Mouse (Mus musculus): ENCODE results near the gene Foxd3. TPM values are rescaled to one million over a fixed set of nuclear protein-coding genes. Genes with fewer than 3 reads are reported as not detected.

The Foxd3 gene
- polyA plus RNA-seq, 1 experiment from 2014 or later = 0.05 TPM

GRCm38 (mm10) chr4:99656605-99657429, 718 bp downstream of the Foxd3 start:
- Histone ChIP-seq H3K4me1 (replicated peaks; ENCODE audit: insufficient read depth, low read length) (peaks cover 12% of the 10 kb centered on the region; the same call in 1 of the 2 replicates), H3K4me3 (replicated peaks; ENCODE audit: low read depth, low read length) (peak overlapping the region; percentile 31), H3K9ac (ENCODE audit: low read depth, low read length) (no peak overlapping the region), H3K27me3 (ENCODE audit: insufficient read depth, low read length) (peaks cover 77% of the 10 kb centered on the region), H3K4me2 (ENCODE audit: low read length) (peak overlapping the region; percentile 46), H3K27ac (no peak overlapping the region), H3K9me3 (replicated peaks; ENCODE audit: low read length) (no peaks in the 10 kb centered on the region), H3K36me3 (ENCODE audit: insufficient read depth, low read length) (no peaks in the 10 kb centered on the region)
- ATAC-seq (replicated peaks; ENCODE audit: low FRiP score, low read depth) (no peak), DNase-seq (ENCODE audit: low spot score) (no peak)
- no peak for TF ChIP-seq CTCF (IDR thresholded peaks at IDR 0.05; ENCODE audit: low read depth)
- WGBS = under 1% methylated on average over 90 of the region's 92 CpGs

- Histone ChIP-seq H3K36me3 (ENCODE audit: insufficient read depth, low read length) (no peaks in the 10 kb centered on the region), H3K27ac (no peak overlapping the region), H3K4me1 (replicated peaks; ENCODE audit: insufficient read depth, low read length) (peaks cover 12% of the 10 kb centered on the region; the same call in 1 of the 2 replicates), H3K27me3 (ENCODE audit: insufficient read depth, low read length) (peaks cover 76% of the 10 kb centered on the region), H3K4me3 (replicated peaks; ENCODE audit: low read depth, low read length) (peak overlapping the region; percentile 31), H3K4me2 (ENCODE audit: low read length) (peak overlapping the region; percentile 46), H3K9ac (ENCODE audit: low read depth, low read length) (no peak overlapping the region), H3K9me3 (replicated peaks; ENCODE audit: low read length) (no peaks in the 10 kb centered on the region)
- under 1% methylated on average over 60 of the region's 62 CpGs for WGBS
- TF ChIP-seq CTCF (IDR thresholded peaks at IDR 0.05; ENCODE audit: low read depth) = no peak
- ATAC-seq (replicated peaks; ENCODE audit: low FRiP score, low read depth) (no peak), DNase-seq (ENCODE audit: low spot score) (no peak)
These were observed 1.3 kb downstream of the Foxd3 start for GRCm38 (mm10) chr4:99657430-99657820.

GRCm38 (mm10) chr4:99657831-99658470, 1.9 kb downstream of the Foxd3 start:
- Histone ChIP-seq H3K27me3 (ENCODE audit: insufficient read depth, low read length) (peaks cover 75% of the 10 kb centered on the region), H3K4me3 (replicated peaks; ENCODE audit: low read depth, low read length) (peak overlapping the region; percentile 31), H3K4me1 (replicated peaks; ENCODE audit: insufficient read depth, low read length) (peaks cover 12% of the 10 kb centered on the region; the same call in 1 of the 2 replicates), H3K9ac (ENCODE audit: low read depth, low read length) (no peak overlapping the region), H3K4me2 (ENCODE audit: low read length) (peak overlapping the region; percentile 46), H3K36me3 (ENCODE audit: insufficient read depth, low read length) (no peaks in the 10 kb centered on the region), H3K27ac (no peak overlapping the region), H3K9me3 (replicated peaks; ENCODE audit: low read length) (no peaks in the 10 kb centered on the region)
- ATAC-seq (replicated peaks; ENCODE audit: low FRiP score, low read depth) (0 out of 2 replicates have a peak, but pooled peaks have one; percentile 22), DNase-seq (ENCODE audit: low spot score) (no peak)
- under 1% methylated on average over 35 of the region's 41 CpGs for WGBS
- TF ChIP-seq CTCF (IDR thresholded peaks at IDR 0.05; ENCODE audit: low read depth) = no peak

GRCm38 (mm10) chr4:99658881-99659280, 2.8 kb downstream of the Foxd3 start:
- Histone ChIP-seq H3K4me3 (replicated peaks; ENCODE audit: low read depth, low read length) (no peak overlapping the region), H3K36me3 (ENCODE audit: insufficient read depth, low read length) (no peaks in the 10 kb centered on the region), H3K4me1 (replicated peaks; ENCODE audit: insufficient read depth, low read length) (peaks cover 12% of the 10 kb centered on the region; the same call in 1 of the 2 replicates), H3K9me3 (replicated peaks; ENCODE audit: low read length) (no peaks in the 10 kb centered on the region), H3K4me2 (ENCODE audit: low read length) (no peak overlapping the region), H3K9ac (ENCODE audit: low read depth, low read length) (no peak overlapping the region), H3K27me3 (ENCODE audit: insufficient read depth, low read length) (peaks cover 74% of the 10 kb centered on the region), H3K27ac (no peak overlapping the region)
- no peak for DNase-seq (ENCODE audit: low spot score)
- ATAC-seq (replicated peaks; ENCODE audit: low FRiP score, low read depth) = no peak
- 17% methylated on average over 6 of the region's 6 CpGs for WGBS
- no peak for TF ChIP-seq CTCF (IDR thresholded peaks at IDR 0.05; ENCODE audit: low read depth)

GRCm38 (mm10) chr4:99659361-99660072, 3.4 kb downstream of the Foxd3 start:
- Histone ChIP-seq H3K9ac (ENCODE audit: low read depth, low read length) (no peak overlapping the region), H3K4me3 (replicated peaks; ENCODE audit: low read depth, low read length) (no peak overlapping the region), H3K4me2 (ENCODE audit: low read length) (no peak overlapping the region), H3K9me3 (replicated peaks; ENCODE audit: low read length) (no peaks in the 10 kb centered on the region), H3K27ac (no peak overlapping the region), H3K4me1 (replicated peaks; ENCODE audit: insufficient read depth, low read length) (peaks cover 12% of the 10 kb centered on the region; the same call in 1 of the 2 replicates), H3K36me3 (ENCODE audit: insufficient read depth, low read length) (no peaks in the 10 kb centered on the region), H3K27me3 (ENCODE audit: insufficient read depth, low read length) (peaks cover 68% of the 10 kb centered on the region)
- DNase-seq (ENCODE audit: low spot score) (peak; percentile 50), ATAC-seq (replicated peaks; ENCODE audit: low FRiP score, low read depth) (no peak)
- 1% methylated on average over 28 of the region's 28 CpGs for WGBS
- TF ChIP-seq CTCF (IDR thresholded peaks at IDR 0.05; ENCODE audit: low read depth) = no peak

- H3K9ac ChIP-seq (ENCODE audit: low read depth, low read length) = no peak overlapping the region
- TF ChIP-seq CTCF (IDR thresholded peaks at IDR 0.05; ENCODE audit: low read depth) = no peak
- peaks cover 68% of the 10 kb centered on the region for H3K27me3 ChIP-seq (ENCODE audit: insufficient read depth, low read length)
- 1% methylated on average over 20 of the region's 20 CpGs for WGBS
- H3K4me3 ChIP-seq (replicated peaks; ENCODE audit: low read depth, low read length) = peak overlapping the region; percentile 5; the same call in 1 of the 2 replicates
- no peak overlapping the region for H3K27ac ChIP-seq
- H3K4me2 ChIP-seq (ENCODE audit: low read length) = no peak overlapping the region
- ATAC-seq (replicated peaks; ENCODE audit: low FRiP score, low read depth) (no peak), DNase-seq (ENCODE audit: low spot score) (no peak)
- H3K9me3 ChIP-seq (replicated peaks; ENCODE audit: low read length) = no peaks in the 10 kb centered on the region
- no peaks in the 10 kb centered on the region for H3K36me3 ChIP-seq (ENCODE audit: insufficient read depth, low read length)
- peaks cover 12% of the 10 kb centered on the region; the same call in 1 of the 2 replicates for H3K4me1 ChIP-seq (replicated peaks; ENCODE audit: insufficient read depth, low read length)
These were observed 4.0 kb downstream of the Foxd3 start for GRCm38 (mm10) chr4:99660073-99660611.
